ENCODE assay signal across 8 mouse cellular contexts in genomic region chr1:133134071-133134470, GRCm38 (mm10). TPM values are rescaled to one million over a fixed set of nuclear protein-coding genes. Genes with fewer than 3 reads are reported as not detected.
A peak's percentile ranks its signal among the peaks of the same experiment; 100 is the strongest.
DNase-seq lines count a peak whose midpoint lies in the region; ATAC-seq and TF ChIP-seq lines count a peak whose summit lies in the region.

No protein-coding gene starts in this region.

- peak overlapping the region; percentile 35 for H3K27ac ChIP-seq in bone marrow macrophage, adult 2 months (ENCODE audit: insufficient read depth, low read depth, low read length)
- H3K27ac ChIP-seq in hindbrain, embryonic 13.5 days = no peak overlapping the region
- peak overlapping the region; percentile 54; the same call in 1 of the 2 replicates for H3K27ac ChIP-seq in liver, embryonic 11.5 days (ENCODE audit: low read depth, low read length)

- H3K9me3 ChIP-seq in hindbrain, embryonic 13.5 days = no peaks in the 10 kb centered on the region
- H3K9me3 ChIP-seq in liver, embryonic 11.5 days (ENCODE audit: control insufficient read depth, low read length) = no peaks in the 10 kb centered on the region

- peak overlapping the region; percentile 100 for H3K4me2 ChIP-seq in hindbrain, embryonic 13.5 days
- H3K4me2 ChIP-seq in liver, embryonic 11.5 days = peak overlapping the region; percentile 88

- ATAC-seq in hindbrain, embryonic 13.5 days (ENCODE audit: low FRiP score) = no peak
- no peak for ATAC-seq in liver, embryonic 11.5 days (replicated peaks; ENCODE audit: low FRiP score)

- peaks cover 17% of the 10 kb centered on the region for H3K4me1 ChIP-seq in bone marrow macrophage, adult 2 months (ENCODE audit: control insufficient read depth, insufficient read depth, low read length)
- H3K4me1 ChIP-seq in hindbrain, embryonic 13.5 days (replicated peaks) = peaks cover 58% of the 10 kb centered on the region
- H3K4me1 ChIP-seq in liver, embryonic 11.5 days (replicated peaks; ENCODE audit: control insufficient read depth, insufficient read depth, low read length) = peaks cover 24% of the 10 kb centered on the region

- TF ChIP-seq CTCF in bone marrow macrophage, adult 2 months (IDR thresholded peaks at IDR 0.05; ENCODE audit: low read depth, low read length) = no peak; the same call in 1 of the 2 replicates

- peak overlapping the region; percentile 84 for H3K4me3 ChIP-seq in bone marrow macrophage, adult 2 months (ENCODE audit: insufficient read depth, low read length)
- peak overlapping the region; percentile 88 for H3K4me3 ChIP-seq in hindbrain, embryonic 13.5 days
- peak overlapping the region; percentile 99 for H3K4me3 ChIP-seq in liver, embryonic 11.5 days (ENCODE audit: low read depth, low read length)

- TF ChIP-seq POLR2A in bone marrow macrophage, adult 2 months (IDR thresholded peaks at IDR 0.05; ENCODE audit: borderline replicate concordance, low read depth, low read length) = no peak

- intact Hi-C loops in left cerebral cortex, postnatal 4 days (cut with DNase I) = no loop called here

- H3K27me3 ChIP-seq in hindbrain, embryonic 13.5 days = no peaks in the 10 kb centered on the region
- H3K27me3 ChIP-seq in liver, embryonic 11.5 days (replicated peaks; ENCODE audit: control insufficient read depth, insufficient read depth, low read length) = no peaks in the 10 kb centered on the region

- H3K36me3 ChIP-seq in hindbrain, embryonic 13.5 days = peaks cover 27% of the 10 kb centered on the region
- peaks cover 37% of the 10 kb centered on the region for H3K36me3 ChIP-seq in liver, embryonic 11.5 days (ENCODE audit: control insufficient read depth, insufficient read depth, low read length)

- H3K9ac ChIP-seq in hindbrain, embryonic 13.5 days = peak overlapping the region; percentile 97
- peak overlapping the region; percentile 100 for H3K9ac ChIP-seq in liver, embryonic 11.5 days (ENCODE audit: low read depth, low read length)

- 18% methylated on average over 4 of the region's 4 CpGs for WGBS in hindbrain, embryonic 13.5 days
- 14% methylated on average over 4 of the region's 4 CpGs for WGBS in liver, embryonic 11.5 days

- peak; percentile 27 for DNase-seq in adrenal gland, postnatal 10 days
- no peak for DNase-seq in adrenal gland, adult 18-20 months (ENCODE audit: low spot score in 2 of 2)
- no peak for DNase-seq in liver, embryonic 11.5 days (ENCODE audit: low spot score)
- no peak for DNase-seq in embryo, embryonic 9.5 days (ENCODE audit: extremely low spot score)
- no peak for DNase-seq in left cerebral cortex, postnatal 4 days
- DNase-seq in retina, embryonic 14.5 days (ENCODE audit: low spot score) = no peak

RNA-seq across cellular contexts. Expression of gene Ppp1r15b, which starts 3.1 kb away (rescaled TPM):
- 100 to 1,000 TPM in 1 of 2 experiments, 10 to 100 TPM in 1; 83.1 to 108 TPM for total RNA-seq in adrenal gland, postnatal 10 days (2021)
- total RNA-seq in adrenal gland, adult 18-20 months (2021) = 100 to 1,000 TPM in 1 of 2 experiments, 10 to 100 TPM in 1; 95.7 to 103 TPM
- 36.1 and 37.4 TPM in 2 replicates for polyA plus RNA-seq in bone marrow macrophage, adult 2 months (2012; ENCODE audit: insufficient read depth, insufficient read length, missing spikeins)
- polyA plus RNA-seq in hindbrain, embryonic 13.5 days (2015; fragmentation: Nextera tagmentation; extraction: Ambion mirVana) = 29.2 TPM in 2 replicates
- polyA plus RNA-seq in liver, embryonic 11.5 days (2014; fragmentation: Nextera tagmentation; extraction: Ambion mirVana) = 89.0 and 95.4 TPM in 2 replicates
- 10 to 100 TPM; 44.0 to 45.4 TPM for total RNA-seq in left cerebral cortex, postnatal 4 days (2021)

RNA-seq across cellular contexts. Expression of gene Plekha6, which starts 29.9 kb away (rescaled TPM):
- 10 to 100 TPM; 16.9 to 21.7 TPM for total RNA-seq in adrenal gland, postnatal 10 days (2021)
- total RNA-seq in adrenal gland, adult 18-20 months (2021) = 10 to 100 TPM in 1 of 2 experiments, 1 to 10 TPM in 1; 9.0 to 17.9 TPM
- polyA plus RNA-seq in bone marrow macrophage, adult 2 months (2012; ENCODE audit: insufficient read depth, insufficient read length, missing spikeins) = not detected in 2 replicates
- 20.4 and 20.7 TPM in 2 replicates for polyA plus RNA-seq in hindbrain, embryonic 13.5 days (2015; fragmentation: Nextera tagmentation; extraction: Ambion mirVana)
- 4.1 and 4.3 TPM in 2 replicates for polyA plus RNA-seq in liver, embryonic 11.5 days (2014; fragmentation: Nextera tagmentation; extraction: Ambion mirVana)
- total RNA-seq in left cerebral cortex, postnatal 4 days (2021) = 10 to 100 TPM; 61.7 to 63.2 TPM
